Mouse (Mus musculus): ENCODE measurements around the gene Rspo1. TPM values are rescaled to one million over a fixed set of nuclear protein-coding genes. Genes with fewer than 3 reads are reported as not detected.

Rspo1 gene
- total and polyA plus RNA-seq, 2 experiments from 2014 or later, result 1.9 to 3.8 TPM

DNA sequence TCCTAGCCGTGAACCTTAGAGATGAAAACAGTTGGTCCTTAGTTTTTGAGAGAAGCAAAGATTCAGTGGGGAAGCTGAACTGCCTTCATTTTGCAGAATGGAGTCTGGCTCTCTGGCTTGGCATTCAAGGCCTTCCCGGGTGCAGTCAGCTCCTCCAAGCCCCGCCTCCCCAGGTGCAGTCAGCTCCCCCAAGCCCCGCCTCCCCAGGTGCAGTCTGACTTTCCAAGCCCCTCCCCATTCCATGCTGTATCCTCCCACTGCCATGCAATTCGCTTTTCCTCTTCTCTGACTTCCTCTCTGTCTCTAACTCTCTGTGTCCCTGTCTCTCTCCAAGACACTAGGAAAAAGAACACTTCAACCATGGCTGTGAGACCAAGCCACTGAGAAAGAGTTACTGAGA is 8.0 kb upstream of the Rspo1 start:
- peaks cover 11% of the 10 kb centered on the region for H3K27me3 ChIP-seq (ENCODE audit: control insufficient read depth, insufficient read depth, low read length)
- no peak for DNase-seq (ENCODE audit: low spot score)
- H3K4me3 ChIP-seq (ENCODE audit: low read depth, low read length), result no peak overlapping the region
- ATAC-seq (ENCODE audit: insufficient read depth, low read depth), result no peak
- H3K27ac ChIP-seq (ENCODE audit: low read depth), result no peak overlapping the region
- H3K4me2 ChIP-seq (ENCODE audit: low read depth, low read length), result no peak overlapping the region
- H3K36me3 ChIP-seq (replicated peaks; ENCODE audit: control insufficient read depth, insufficient read depth, low read length), result no peaks in the 10 kb centered on the region
- TF ChIP-seq EP300 (IDR thresholded peaks at IDR 0.05; ENCODE audit: low read depth), result no peak
- TF ChIP-seq CTCF (IDR thresholded peaks at IDR 0.05; ENCODE audit: low read depth), result no peak
- WGBS, result 22% methylated on average over 4 of the region's 5 CpGs
- H3K9ac ChIP-seq (replicated peaks; ENCODE audit: low read depth, low read length), result no peak overlapping the region
- no peaks in the 10 kb centered on the region for H3K9me3 ChIP-seq (replicated peaks; ENCODE audit: control insufficient read depth, low read length)
- no peaks in the 10 kb centered on the region for H3K4me1 ChIP-seq (ENCODE audit: control insufficient read depth, insufficient read depth)

DNA sequence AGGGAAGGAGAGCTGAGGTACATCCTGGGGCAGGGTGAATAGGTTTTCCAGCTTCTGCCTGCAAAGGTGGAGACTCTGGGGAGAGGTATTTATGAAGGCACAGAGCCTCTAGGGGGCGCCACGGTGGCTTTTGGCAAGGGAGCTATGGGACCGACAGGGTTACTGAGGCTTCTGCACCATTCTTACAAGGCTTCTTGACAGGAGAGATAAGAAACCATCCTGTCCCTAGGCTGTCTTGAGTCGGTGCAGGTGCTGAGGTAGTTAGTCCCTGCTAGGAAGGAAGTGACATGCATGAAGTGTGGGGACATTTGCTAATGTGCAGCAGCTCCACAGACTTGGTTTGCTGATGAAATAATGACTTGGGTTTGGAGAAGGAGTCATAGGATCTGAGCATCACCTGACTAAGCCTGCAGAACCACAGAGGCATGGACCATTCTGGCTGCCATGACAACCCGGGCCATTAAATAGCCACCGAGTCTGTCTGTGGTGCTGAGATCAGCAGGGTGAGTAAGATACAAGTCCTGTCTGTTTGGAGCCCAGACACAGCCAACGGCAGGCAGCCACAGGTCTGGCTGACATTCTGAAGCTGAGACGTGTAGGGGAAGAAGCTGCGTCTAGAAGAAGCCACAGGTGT is 2.2 kb upstream of the Rspo1 start:
- Histone ChIP-seq H3K9ac (replicated peaks; ENCODE audit: low read depth, low read length) (no peak overlapping the region), H3K27me3 (ENCODE audit: control insufficient read depth, insufficient read depth, low read length) (peaks cover 69% of the 10 kb centered on the region), H3K36me3 (replicated peaks; ENCODE audit: control insufficient read depth, insufficient read depth, low read length) (no peaks in the 10 kb centered on the region), H3K9me3 (replicated peaks; ENCODE audit: control insufficient read depth, low read length) (no peaks in the 10 kb centered on the region), H3K4me3 (ENCODE audit: low read depth, low read length) (no peak overlapping the region), H3K27ac (ENCODE audit: low read depth) (no peak overlapping the region), H3K4me2 (ENCODE audit: low read depth, low read length) (no peak overlapping the region), H3K4me1 (ENCODE audit: control insufficient read depth, insufficient read depth) (peaks cover 5% of the 10 kb centered on the region; the same call in 1 of the 2 replicates)
- WGBS, result 18% methylated on average over 9 of the region's 9 CpGs
- TF ChIP-seq EP300 (IDR thresholded peaks at IDR 0.05; ENCODE audit: low read depth) (no peak), CTCF (IDR thresholded peaks at IDR 0.05; ENCODE audit: low read depth) (no peak)
- no peak for ATAC-seq (ENCODE audit: insufficient read depth, low read depth)
- no peak for DNase-seq (ENCODE audit: low spot score)

DNA sequence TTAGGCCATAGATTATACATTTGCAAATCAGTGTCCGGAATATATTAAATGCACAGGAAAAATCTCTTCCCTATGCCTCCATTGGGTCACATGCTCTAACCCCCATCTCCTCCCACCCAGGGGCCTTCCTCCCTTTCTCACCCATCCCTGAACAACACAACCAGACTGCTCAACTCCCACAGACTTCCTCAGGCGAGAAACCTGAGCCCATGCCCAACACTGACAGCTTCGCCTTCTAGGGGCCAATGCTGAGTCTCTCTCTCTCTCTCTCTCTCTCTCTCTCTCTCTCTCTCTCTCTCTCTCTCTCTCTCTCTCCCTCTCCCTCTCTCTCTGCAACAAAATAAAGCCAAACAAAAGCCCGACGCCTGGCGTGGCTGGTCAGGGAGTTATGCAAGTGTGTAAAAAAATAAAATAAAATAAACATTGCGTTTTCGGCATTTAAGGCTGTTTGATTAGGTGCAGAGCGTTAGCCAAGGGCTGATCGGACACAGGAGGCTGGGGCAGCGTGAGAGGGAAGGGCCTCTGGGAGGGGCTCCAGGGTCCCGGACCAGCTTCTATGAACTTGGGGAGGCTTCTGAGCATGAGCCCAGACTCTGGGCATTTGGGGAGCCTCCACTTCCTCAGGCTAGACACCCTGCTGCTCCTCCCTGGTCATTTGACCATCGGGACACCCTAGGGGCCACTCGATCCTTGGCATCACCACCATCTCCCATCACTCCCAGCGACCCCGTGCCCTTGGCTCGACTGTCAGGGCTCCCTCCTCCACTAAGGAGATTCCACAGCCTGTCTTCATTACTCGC is 1.2 kb upstream of the Rspo1 start:
- ATAC-seq (ENCODE audit: insufficient read depth, low read depth), result no peak
- H3K27ac ChIP-seq (ENCODE audit: low read depth), result no peak overlapping the region
- no peaks in the 10 kb centered on the region for H3K36me3 ChIP-seq (replicated peaks; ENCODE audit: control insufficient read depth, insufficient read depth, low read length)
- H3K9ac ChIP-seq (replicated peaks; ENCODE audit: low read depth, low read length), result no peak overlapping the region
- DNase-seq (ENCODE audit: low spot score), result no peak
- no peak overlapping the region for H3K4me3 ChIP-seq (ENCODE audit: low read depth, low read length)
- H3K4me2 ChIP-seq (ENCODE audit: low read depth, low read length), result no peak overlapping the region
- WGBS, result 13% methylated on average over 18 of the region's 18 CpGs
- peaks cover 5% of the 10 kb centered on the region; the same call in 1 of the 2 replicates for H3K4me1 ChIP-seq (ENCODE audit: control insufficient read depth, insufficient read depth)
- TF ChIP-seq EP300 (IDR thresholded peaks at IDR 0.05; ENCODE audit: low read depth), result no peak
- no peak for TF ChIP-seq CTCF (IDR thresholded peaks at IDR 0.05; ENCODE audit: low read depth)
- H3K27me3 ChIP-seq (ENCODE audit: control insufficient read depth, insufficient read depth, low read length), result peaks cover 80% of the 10 kb centered on the region
- no peaks in the 10 kb centered on the region for H3K9me3 ChIP-seq (replicated peaks; ENCODE audit: control insufficient read depth, low read length)

DNA sequence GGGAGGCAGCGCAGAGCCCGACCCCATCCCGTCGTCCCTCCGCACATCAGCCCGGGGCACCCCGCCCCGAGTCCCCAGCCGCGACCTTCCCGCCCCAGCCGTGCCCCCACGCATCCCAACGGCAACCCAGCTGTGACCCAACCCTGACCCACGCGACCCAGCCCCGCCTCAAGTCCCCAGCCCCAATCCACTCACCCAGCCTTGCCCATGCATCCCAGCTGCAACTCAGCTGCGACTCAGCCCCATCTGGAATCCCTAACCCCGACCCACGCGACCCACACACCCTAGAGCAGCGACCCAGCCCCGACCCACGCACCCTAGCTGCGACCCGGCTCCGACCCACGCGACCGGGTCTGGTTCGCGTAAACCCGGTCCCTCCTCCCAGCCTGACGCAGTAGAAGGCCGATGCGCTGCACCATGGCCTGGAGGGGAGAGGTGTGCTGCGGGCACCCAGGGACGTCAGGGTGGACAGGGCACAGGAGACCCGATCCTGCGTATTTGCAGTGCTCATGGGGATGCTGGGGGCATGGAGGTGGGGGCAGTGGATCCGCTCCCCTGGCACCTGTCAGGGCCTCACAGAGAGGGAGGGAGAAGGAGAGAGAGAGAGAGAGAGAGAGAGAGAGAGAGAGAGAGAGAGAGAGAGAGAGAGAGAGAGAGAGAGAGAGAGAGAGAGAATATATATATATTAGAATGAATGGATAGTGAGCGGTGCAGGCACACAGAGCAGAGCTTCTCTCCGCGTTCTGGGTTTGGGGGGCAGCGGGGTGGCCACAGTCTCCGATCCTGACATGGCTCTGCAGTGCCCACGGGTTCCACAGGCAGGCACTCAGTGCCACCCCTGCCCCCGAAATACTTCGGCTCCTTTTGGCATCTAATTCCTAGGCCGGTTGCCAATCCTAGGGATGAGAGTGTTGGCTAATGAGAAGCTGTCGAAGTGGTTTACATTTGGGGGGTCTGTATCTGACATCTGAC is 795 bp downstream of the Rspo1 start:
- Histone ChIP-seq H3K9me3 (replicated peaks; ENCODE audit: control insufficient read depth, low read length) (no peaks in the 10 kb centered on the region), H3K4me3 (ENCODE audit: low read depth, low read length) (peak overlapping the region; percentile 41), H3K27me3 (ENCODE audit: control insufficient read depth, insufficient read depth, low read length) (peaks cover 98% of the 10 kb centered on the region), H3K36me3 (replicated peaks; ENCODE audit: control insufficient read depth, insufficient read depth, low read length) (no peaks in the 10 kb centered on the region), H3K9ac (replicated peaks; ENCODE audit: low read depth, low read length) (no peak overlapping the region), H3K4me2 (ENCODE audit: low read depth, low read length) (peak overlapping the region; percentile 54), H3K27ac (ENCODE audit: low read depth) (no peak overlapping the region), H3K4me1 (ENCODE audit: control insufficient read depth, insufficient read depth) (peaks cover 5% of the 10 kb centered on the region; the same call in 1 of the 2 replicates)
- DNase-seq (ENCODE audit: low spot score) (no peak), ATAC-seq (ENCODE audit: insufficient read depth, low read depth) (no peak)
- 3% methylated on average over 51 of the region's 51 CpGs for WGBS
- no peak for TF ChIP-seq EP300 (IDR thresholded peaks at IDR 0.05; ENCODE audit: low read depth)
- no peak for TF ChIP-seq CTCF (IDR thresholded peaks at IDR 0.05; ENCODE audit: low read depth)

DNA sequence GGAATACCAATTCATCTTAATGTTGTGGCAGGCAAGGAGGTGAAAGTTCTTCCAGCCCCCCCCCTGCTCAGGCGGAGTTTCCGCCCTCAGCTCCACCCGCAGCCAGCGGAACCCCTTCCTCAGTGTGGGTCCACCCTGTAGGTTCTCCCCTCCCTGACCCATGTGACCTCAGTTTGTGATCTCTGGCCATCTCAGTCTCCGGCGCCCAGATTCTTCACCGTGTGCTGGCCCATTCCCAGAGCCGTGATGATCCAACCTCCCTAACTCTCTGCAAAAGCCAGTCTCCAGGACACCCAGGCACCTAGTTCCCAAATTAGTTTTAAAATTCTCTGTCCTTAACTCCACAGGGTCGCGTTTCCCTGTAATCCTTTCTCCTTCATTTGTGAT is 1.5 kb downstream of the Rspo1 start:
- no peak overlapping the region for H3K9ac ChIP-seq (replicated peaks; ENCODE audit: low read depth, low read length)
- DNase-seq (ENCODE audit: low spot score), result no peak
- no peak for ATAC-seq (ENCODE audit: insufficient read depth, low read depth)
- no peaks in the 10 kb centered on the region for H3K36me3 ChIP-seq (replicated peaks; ENCODE audit: control insufficient read depth, insufficient read depth, low read length)
- H3K27me3 ChIP-seq (ENCODE audit: control insufficient read depth, insufficient read depth, low read length), result peaks cover 93% of the 10 kb centered on the region
- no peak overlapping the region for H3K4me2 ChIP-seq (ENCODE audit: low read depth, low read length)
- H3K4me3 ChIP-seq (ENCODE audit: low read depth, low read length), result no peak overlapping the region
- no peaks in the 10 kb centered on the region for H3K9me3 ChIP-seq (replicated peaks; ENCODE audit: control insufficient read depth, low read length)
- 9% methylated on average over 10 of the region's 10 CpGs for WGBS
- H3K4me1 ChIP-seq (ENCODE audit: control insufficient read depth, insufficient read depth), result peaks cover 5% of the 10 kb centered on the region; the same call in 1 of the 2 replicates
- TF ChIP-seq EP300 (IDR thresholded peaks at IDR 0.05; ENCODE audit: low read depth), result no peak
- H3K27ac ChIP-seq (ENCODE audit: low read depth), result no peak overlapping the region

Measured in heart, postnatal 0 days (tissue).